Mouse (Mus musculus): ENCODE results near the gene Gm4498. TPM values are rescaled to one million over a fixed set of nuclear protein-coding genes. Genes with fewer than 3 reads are reported as not detected.

Gene Gm4498
- polyA plus RNA-seq (2014; fragmentation: Illumina TruSeq; extraction: RNeasy Lipid Tissue Mini Kit (QIAGEN cat#74804); ENCODE audit: low read depth, low replicate concordance): not detected

DNA sequence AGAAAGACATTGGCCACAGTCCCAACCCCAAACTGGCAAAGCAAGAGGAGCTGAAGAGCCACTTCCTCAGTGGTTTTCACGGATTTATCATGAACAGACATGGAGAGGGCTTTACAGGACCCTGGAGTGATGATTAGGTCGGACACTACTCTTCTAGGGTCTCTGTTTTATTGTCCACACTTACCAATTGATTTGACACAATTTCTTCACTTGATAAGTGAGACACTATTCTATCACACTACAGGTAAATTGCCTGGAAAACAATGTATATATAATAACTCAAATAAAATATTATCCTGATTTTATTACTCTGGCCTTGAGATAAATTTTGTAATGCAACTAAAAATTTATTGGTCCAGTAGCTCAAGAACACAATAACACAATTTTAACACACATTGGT, at the start of gene Gm4498:
TSS of gene Gm4498 (minus strand) at position 101 of the 400 bp plus-strand sequence.

DNA sequence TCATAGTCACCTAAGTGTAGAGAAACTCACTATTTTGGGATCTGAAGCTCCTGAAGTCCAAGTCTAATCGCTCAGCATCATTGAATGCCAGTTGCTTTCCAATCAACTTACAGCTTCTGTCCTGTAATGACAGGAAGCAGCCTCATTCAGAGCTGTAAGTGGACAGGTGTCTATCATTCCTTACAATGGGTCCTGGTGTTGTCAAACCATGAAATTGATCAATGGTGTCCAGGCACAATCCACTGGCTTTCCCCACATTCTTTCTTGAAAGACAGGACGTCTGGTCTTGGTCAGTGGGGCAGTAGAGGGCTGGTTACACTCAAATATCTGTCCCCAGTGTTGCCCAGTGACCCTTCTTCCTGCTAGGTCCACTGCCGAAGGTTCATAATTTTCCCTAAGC, 29.1 kb upstream of the Gm4498 start, which contains the start of gene Gm5890:
TSS of gene Gm5890 (minus strand) at position 101 of the 400 bp plus-strand sequence.

DNA sequence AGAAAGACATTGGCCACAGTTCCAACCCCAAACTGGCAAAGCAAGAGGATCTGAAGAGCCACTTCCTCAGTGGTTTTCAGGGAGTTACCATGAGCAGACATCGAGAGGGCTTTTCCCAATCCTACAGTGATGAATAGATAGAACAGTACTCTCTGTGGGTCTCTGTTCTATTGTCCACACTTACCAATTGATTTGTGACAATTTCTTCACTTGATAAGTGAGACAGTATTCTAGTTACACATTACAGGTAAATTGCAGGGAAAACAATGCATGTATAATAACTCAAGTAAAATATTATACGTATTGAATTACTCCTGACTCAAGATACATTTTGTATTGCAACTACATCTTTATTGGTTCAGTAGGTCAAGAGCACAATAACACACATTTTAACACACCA, 28.1 kb downstream of the Gm4498 start, which contains the start of gene Gm6164:
TSS of gene Gm6164 (minus strand) at position 101 of the 400 bp plus-strand sequence.

GRCm38 (mm10) chr7:20193410-20193809, 40.2 kb downstream of the Gm4498 start, which contains the start of gene Vmn1r95:
Vmn1r95 (plus strand) TSS chr7:20193710.

Other genes with a start within 250 kb of the Gm4498 start
- not detected for gene Nlrp9b, start 242.4 kb downstream of the Gm4498 start, polyA plus RNA-seq (2014; fragmentation: Illumina TruSeq; extraction: RNeasy Lipid Tissue Mini Kit (QIAGEN cat#74804); ENCODE audit: low read depth, low replicate concordance)
- not detected for gene Vmn1r91, start 134.1 kb downstream of the Gm4498 start, polyA plus RNA-seq (2014; fragmentation: Illumina TruSeq; extraction: RNeasy Lipid Tissue Mini Kit (QIAGEN cat#74804); ENCODE audit: low read depth, low replicate concordance)
- gene Gm16442, start 111.2 kb downstream of the Gm4498 start, polyA plus RNA-seq (2014; fragmentation: Illumina TruSeq; extraction: RNeasy Lipid Tissue Mini Kit (QIAGEN cat#74804); ENCODE audit: low read depth, low replicate concordance): not detected
- gene Vmn1r93, start 94.7 kb downstream of the Gm4498 start, polyA plus RNA-seq (2014; fragmentation: Illumina TruSeq; extraction: RNeasy Lipid Tissue Mini Kit (QIAGEN cat#74804); ENCODE audit: low read depth, low replicate concordance): not detected
- not detected for gene Vmn1r94, start 65.5 kb downstream of the Gm4498 start, polyA plus RNA-seq (2014; fragmentation: Illumina TruSeq; extraction: RNeasy Lipid Tissue Mini Kit (QIAGEN cat#74804); ENCODE audit: low read depth, low replicate concordance)
- gene Vmn1r95, start 40.1 kb downstream of the Gm4498 start, polyA plus RNA-seq (2014; fragmentation: Illumina TruSeq; extraction: RNeasy Lipid Tissue Mini Kit (QIAGEN cat#74804); ENCODE audit: low read depth, low replicate concordance): not detected
- gene Gm6164, start 28.2 kb downstream of the Gm4498 start, polyA plus RNA-seq (2014; fragmentation: Illumina TruSeq; extraction: RNeasy Lipid Tissue Mini Kit (QIAGEN cat#74804); ENCODE audit: low read depth, low replicate concordance): not detected
- gene Gm5890, start 29.0 kb upstream of the Gm4498 start, polyA plus RNA-seq (2014; fragmentation: Illumina TruSeq; extraction: RNeasy Lipid Tissue Mini Kit (QIAGEN cat#74804); ENCODE audit: low read depth, low replicate concordance): not detected
- gene Gm4133, start 100.2 kb upstream of the Gm4498 start, polyA plus RNA-seq (2014; fragmentation: Illumina TruSeq; extraction: RNeasy Lipid Tissue Mini Kit (QIAGEN cat#74804); ENCODE audit: low read depth, low replicate concordance): not detected
- not detected for gene Gm5728, start 141.6 kb upstream of the Gm4498 start, polyA plus RNA-seq (2014; fragmentation: Illumina TruSeq; extraction: RNeasy Lipid Tissue Mini Kit (QIAGEN cat#74804); ENCODE audit: low read depth, low replicate concordance)
- not detected for gene Vmn1r100, start 184.1 kb upstream of the Gm4498 start, polyA plus RNA-seq (2014; fragmentation: Illumina TruSeq; extraction: RNeasy Lipid Tissue Mini Kit (QIAGEN cat#74804); ENCODE audit: low read depth, low replicate concordance)
- gene Vmn1r101, start 208.8 kb upstream of the Gm4498 start, polyA plus RNA-seq (2014; fragmentation: Illumina TruSeq; extraction: RNeasy Lipid Tissue Mini Kit (QIAGEN cat#74804); ENCODE audit: low read depth, low replicate concordance): not detected
- gene Gm10670, start 241.1 kb upstream of the Gm4498 start, polyA plus RNA-seq (2014; fragmentation: Illumina TruSeq; extraction: RNeasy Lipid Tissue Mini Kit (QIAGEN cat#74804); ENCODE audit: low read depth, low replicate concordance): not detected

Measured in adrenal gland, adult 10 weeks (tissue).